ENCODE assay signal across 8 mouse cellular contexts in genomic region chr8:95914905-95915643, GRCm38 (mm10). TPM values are rescaled to one million over a fixed set of nuclear protein-coding genes. Genes with fewer than 3 reads are reported as not detected.
DNase-seq lines count a peak whose midpoint lies in the region; ATAC-seq and TF ChIP-seq lines count a peak whose summit lies in the region.

No protein-coding gene starts in this region.

- TF ChIP-seq CTCF in spleen, adult 2 months (IDR thresholded peaks at IDR 0.05; ENCODE audit: extremely low read depth, insufficient read depth, insufficient read length, insufficient replicate concordance) = peak; percentile 65; the same call in 1 of the 2 replicates

- TF ChIP-seq POLR2A in spleen, adult 2 months (IDR thresholded peaks at IDR 0.05; ENCODE audit: low read depth, low read length) = no peak

- H3K4me2 ChIP-seq in heart, embryonic 11.5 days = no peak overlapping the region
- H3K4me2 ChIP-seq in midbrain, embryonic 15.5 days = no peak overlapping the region

- no peak overlapping the region for H3K4me3 ChIP-seq in heart, embryonic 11.5 days (ENCODE audit: low read depth, low read length)
- H3K4me3 ChIP-seq in midbrain, embryonic 15.5 days = no peak overlapping the region
- no peak overlapping the region for H3K4me3 ChIP-seq in spleen, adult 2 months (ENCODE audit: extremely low read depth, insufficient read depth, insufficient read length)

- H3K9me3 ChIP-seq in heart, embryonic 11.5 days (replicated peaks; ENCODE audit: control insufficient read depth, low read length) = no peaks in the 10 kb centered on the region
- H3K9me3 ChIP-seq in midbrain, embryonic 15.5 days = no peaks in the 10 kb centered on the region

- intact Hi-C loops in left cerebral cortex, postnatal 36 days (cut with DNase I) = loop anchor here (10.0 kb wide), 2 partner anchors 70 to 150 kb away; no protein-coding TSS in a partner anchor

- no peaks in the 10 kb centered on the region for H3K4me1 ChIP-seq in heart, embryonic 11.5 days (ENCODE audit: control insufficient read depth, insufficient read depth, low read length)
- H3K4me1 ChIP-seq in midbrain, embryonic 15.5 days = peaks cover 7% of the 10 kb centered on the region; the same call in 1 of the 2 replicates
- no peaks in the 10 kb centered on the region for H3K4me1 ChIP-seq in spleen, adult 2 months (ENCODE audit: control insufficient read depth, insufficient read depth, insufficient read length)

- DNase-seq in heart, adult 18-20 months = peak; percentile 56 to 91
- peak; percentile 88 for DNase-seq in embryo, embryonic 10.5 days (ENCODE audit: low spot score)
- peak; percentile 34 for DNase-seq in gastrocnemius, postnatal 25 days
- DNase-seq in kidney, adult 11 months = peak; percentile 51
- DNase-seq in left cerebral cortex, postnatal 36 days (ENCODE audit: low spot score in 2 of 2) = peak; percentile 67 to 72
- peak; percentile 21 to 60 for DNase-seq in spleen, adult 2 months (ENCODE audit: low read depth in 1 of 2, low spot score in 2 of 2)

- 9% methylated on average over 7 of the region's 7 CpGs for WGBS in heart, embryonic 11.5 days (ENCODE audit: insufficient replicate concordance)
- 7% methylated on average over 7 of the region's 7 CpGs for WGBS in midbrain, embryonic 15.5 days
- WGBS in spleen, adult 2 months = 6% methylated on average over 7 of the region's 7 CpGs

- ATAC-seq in heart, embryonic 11.5 days (replicated peaks; ENCODE audit: insufficient number of reproducible peaks, low FRiP score, low TSS enrichment) = no peak; the same call in 1 of the 2 replicates
- peak; percentile 92 for ATAC-seq in midbrain, embryonic 15.5 days (replicated peaks)

- H3K27ac ChIP-seq in heart, embryonic 11.5 days (ENCODE audit: low read depth, low read length) = no peak overlapping the region
- no peak overlapping the region for H3K27ac ChIP-seq in midbrain, embryonic 15.5 days
- no peak overlapping the region for H3K27ac ChIP-seq in spleen, adult 2 months (ENCODE audit: insufficient read depth, low read length)

- no peaks in the 10 kb centered on the region for H3K27me3 ChIP-seq in heart, embryonic 11.5 days (ENCODE audit: control insufficient read depth, insufficient read depth, low read length)
- no peaks in the 10 kb centered on the region; the same call in 1 of the 2 replicates for H3K27me3 ChIP-seq in midbrain, embryonic 15.5 days (replicated peaks)
- no peaks in the 10 kb centered on the region for H3K27me3 ChIP-seq in spleen, adult 2 months (ENCODE audit: control insufficient read depth, insufficient read depth, low read length)

- no peak overlapping the region for H3K9ac ChIP-seq in heart, embryonic 11.5 days (ENCODE audit: low read depth, low read length)
- no peak overlapping the region for H3K9ac ChIP-seq in midbrain, embryonic 15.5 days

- H3K36me3 ChIP-seq in heart, embryonic 11.5 days (ENCODE audit: control insufficient read depth, insufficient read depth, low read length) = no peaks in the 10 kb centered on the region
- H3K36me3 ChIP-seq in midbrain, embryonic 15.5 days (replicated peaks) = no peaks in the 10 kb centered on the region
- no peaks in the 10 kb centered on the region for H3K36me3 ChIP-seq in spleen, adult 2 months (ENCODE audit: control insufficient read depth, insufficient read depth, low read length)

RNA-seq across cellular contexts. Expression of gene Got2, which starts 26.7 kb away (rescaled TPM):
- total RNA-seq in heart, adult 18-20 months (2021) = 100 to 1,000 TPM; 729 to 736 TPM
- polyA plus RNA-seq in heart, embryonic 11.5 days (2014; fragmentation: Nextera tagmentation; extraction: Ambion mirVana) = 132 and 141 TPM in 2 replicates
- total RNA-seq in gastrocnemius, postnatal 25 days (2021) = 100 to 1,000 TPM; 441 to 462 TPM
- 100 to 1,000 TPM; 211 to 254 TPM for total RNA-seq in left cerebral cortex, postnatal 36 days (2021)
- 206 and 210 TPM in 2 replicates for polyA plus RNA-seq in midbrain, embryonic 15.5 days (2015; fragmentation: Nextera tagmentation; extraction: Ambion mirVana)
- 38.4 and 45.5 TPM in 2 replicates for polyA plus RNA-seq in spleen, adult 2 months (2012; rRNA removed)

Comparison
In these comparisons a context has a peak if more than half of its experiments do, and no peak if none do; other contexts are left out.
1. DNase-seq: peak in every context shown above with its lines; median percentile 88 in embryo, embryonic 10.5 days; 74 in heart, adult 18-20 months; 70 in left cerebral cortex, postnatal 36 days; 51 in kidney, adult 11 months; 40 in spleen, adult 2 months; 34 in gastrocnemius, postnatal 25 days.